Mouse (Mus musculus): ENCODE measurements at regions not wholly inside any gene's neighbourhood (a gene's known extent, or its start where the extent isn't known, plus 50 kb on each side); places are given as distances from the start of the nearest gene placed in this dataset.

GRCm38 (mm10) chr1:108046857-108047714 is 457.3 kb downstream of the Serpinb8 start:
- TF ChIP-seq CTCF (conservative IDR thresholded peaks at IDR 0.05; ENCODE audit: insufficient read depth, insufficient read length, low read depth, low read length) = no peak
- TF ChIP-seq POLR2A (IDR thresholded peaks at IDR 0.05; ENCODE audit: low read depth, low read length) = no peak
